Mouse (Mus musculus) lung, postnatal 4 days (tissue): ENCODE measurements around the gene Farp1.

Experiments used
- DNase-seq, 2 experiments: peaks; one replicate each; pipeline ENCODE4 v3.0.0; 2021

Farp1 gene

GRCm38 (mm10) chr14:121231232-121231631, 196.2 kb downstream of the Farp1 start:
- DNase-seq, result no peak

DNA sequence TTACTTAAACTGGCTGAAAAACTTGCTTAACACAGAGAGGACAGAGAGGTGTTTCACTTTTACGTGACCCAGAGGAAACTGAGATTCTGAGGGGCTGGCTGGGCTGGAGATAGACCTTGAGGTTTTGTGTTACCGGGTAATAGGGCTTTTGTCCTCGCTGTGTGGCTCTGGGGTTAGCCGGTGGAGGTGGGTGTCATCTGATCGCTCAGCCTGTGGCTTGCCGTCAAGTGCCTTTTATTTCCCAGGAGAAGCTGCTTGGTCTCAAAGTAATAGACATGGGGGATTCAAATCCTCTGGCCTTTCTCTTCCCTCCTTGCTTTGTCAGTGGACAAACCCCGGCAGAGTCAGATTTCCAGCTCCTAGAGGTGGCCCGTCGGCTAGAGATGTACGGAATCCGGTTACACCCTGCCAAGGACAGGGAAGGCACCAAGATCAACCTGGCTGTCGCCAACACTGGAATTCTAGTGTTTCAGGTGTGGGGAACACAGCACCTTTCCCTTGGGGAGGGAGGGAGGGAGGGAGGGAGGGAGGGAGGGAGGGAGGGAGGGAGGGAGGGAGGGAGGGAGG, 199.8 kb downstream of the Farp1 start:
- no peak for DNase-seq

DNA sequence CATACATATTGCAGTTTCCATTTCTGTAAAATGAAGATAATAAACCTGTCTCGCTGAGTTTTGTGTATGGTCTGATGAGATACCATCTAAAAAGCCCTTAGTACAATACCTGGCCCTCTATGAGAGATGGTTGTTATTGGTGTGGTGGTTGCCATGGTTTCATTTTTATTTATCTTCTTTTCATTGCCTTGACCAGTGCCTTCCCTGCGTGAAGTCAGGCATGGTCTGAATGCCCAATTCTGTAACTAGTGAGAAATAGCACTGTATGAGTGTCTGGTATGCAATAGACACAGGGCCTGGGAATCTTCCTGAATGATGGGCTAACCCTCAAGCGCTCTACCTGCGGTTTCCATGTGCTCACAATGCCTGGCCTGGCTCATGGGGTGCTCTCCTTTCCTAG, 201.7 kb downstream of the Farp1 start:
- no peak for DNase-seq

- DNase-seq, result no peak
These were observed 203.7 kb downstream of the Farp1 start for GRCm38 (mm10) chr14:121238727-121239126.

- no peak for DNase-seq
These were observed 204.4 kb downstream of the Farp1 start for GRCm38 (mm10) chr14:121239386-121239785.

- no peak for DNase-seq
These were observed 209.1 kb downstream of the Farp1 start for GRCm38 (mm10) chr14:121244104-121244503.

GRCm38 (mm10) chr14:121246048-121246731, 211.2 kb downstream of the Farp1 start:
- no peak for DNase-seq

GRCm38 (mm10) chr14:121247287-121247686, 212.3 kb downstream of the Farp1 start:
- DNase-seq, result no peak

DNA sequence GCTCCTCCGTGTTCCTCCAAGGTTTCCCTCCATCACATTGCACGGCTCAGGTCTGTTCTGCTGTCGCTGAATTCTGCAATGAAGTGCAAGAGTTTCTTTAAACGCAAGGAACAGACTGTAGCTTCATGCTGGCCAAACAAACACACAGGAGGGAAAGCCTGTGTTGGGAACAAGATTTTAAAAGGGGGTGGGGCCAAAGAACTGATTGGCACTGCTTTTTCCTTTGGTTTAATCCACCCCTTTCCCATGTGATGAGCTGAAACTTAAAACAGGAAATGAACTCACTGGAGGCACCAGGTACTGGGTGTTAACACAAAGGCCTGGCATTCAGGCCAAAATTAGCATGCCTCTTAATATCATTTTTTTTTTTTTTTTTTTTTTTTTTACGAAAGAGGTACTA, 213.3 kb downstream of the Farp1 start:
- no peak for DNase-seq

DNA sequence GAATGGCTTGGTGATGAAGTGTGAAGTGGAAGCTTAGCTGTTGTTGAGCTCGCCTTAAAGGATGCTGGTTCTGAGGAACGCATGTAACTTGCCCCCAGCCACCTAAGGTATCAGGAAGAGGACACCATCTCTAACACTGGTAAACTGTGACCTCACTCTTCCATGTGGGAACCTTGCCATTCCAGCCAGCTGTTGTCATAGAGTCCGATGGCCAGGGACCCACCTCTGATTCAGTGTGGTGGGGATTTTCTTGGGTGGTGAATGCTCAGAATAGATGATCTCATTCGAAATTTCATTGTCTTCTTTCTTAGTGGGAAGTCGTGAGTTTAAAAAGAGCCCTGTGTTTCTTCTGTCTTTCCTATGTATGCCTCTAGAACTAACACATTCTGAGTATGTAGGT, 216.1 kb downstream of the Farp1 start:
- no peak for DNase-seq

DNA sequence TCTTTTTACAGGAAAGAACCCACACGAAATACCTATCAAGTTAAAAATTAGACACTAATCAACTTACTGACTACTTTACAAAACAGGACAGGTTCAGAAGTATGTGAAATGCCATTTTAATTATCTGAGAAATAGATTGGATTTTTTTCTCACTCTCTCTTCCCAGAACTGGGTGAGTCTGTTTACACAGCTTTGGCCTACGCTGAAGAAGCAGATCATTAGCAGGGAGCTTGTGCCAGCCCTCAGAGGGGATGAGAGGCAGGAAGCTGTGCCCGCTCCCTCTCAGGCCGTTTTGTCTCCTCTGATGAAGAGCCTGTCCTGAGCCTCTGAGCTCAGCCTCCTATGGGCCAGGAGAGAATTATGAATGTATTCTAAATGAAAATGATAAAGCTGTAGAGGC, 216.7 kb downstream of the Farp1 start:
- DNase-seq, result no peak

DNA sequence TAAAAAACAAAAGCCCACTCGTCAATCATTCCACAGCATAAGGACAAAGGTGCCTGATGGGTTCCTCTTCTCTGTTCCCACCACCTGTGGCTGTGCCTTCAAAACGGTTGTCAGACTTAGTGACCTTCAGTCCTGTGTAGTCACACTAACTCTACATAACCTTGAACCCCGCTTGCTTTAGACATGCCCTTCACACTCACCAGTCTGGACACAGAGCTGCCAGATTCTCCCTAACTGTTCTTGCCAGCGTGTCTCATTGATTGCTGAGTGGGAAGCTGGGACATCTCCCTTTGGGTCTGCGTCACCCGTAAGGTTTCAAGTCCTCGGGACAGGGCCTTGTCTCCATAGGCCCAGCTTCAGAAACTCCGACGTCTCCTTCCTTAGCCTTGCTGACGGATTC, 217.5 kb downstream of the Farp1 start:
- DNase-seq, result no peak

DNA sequence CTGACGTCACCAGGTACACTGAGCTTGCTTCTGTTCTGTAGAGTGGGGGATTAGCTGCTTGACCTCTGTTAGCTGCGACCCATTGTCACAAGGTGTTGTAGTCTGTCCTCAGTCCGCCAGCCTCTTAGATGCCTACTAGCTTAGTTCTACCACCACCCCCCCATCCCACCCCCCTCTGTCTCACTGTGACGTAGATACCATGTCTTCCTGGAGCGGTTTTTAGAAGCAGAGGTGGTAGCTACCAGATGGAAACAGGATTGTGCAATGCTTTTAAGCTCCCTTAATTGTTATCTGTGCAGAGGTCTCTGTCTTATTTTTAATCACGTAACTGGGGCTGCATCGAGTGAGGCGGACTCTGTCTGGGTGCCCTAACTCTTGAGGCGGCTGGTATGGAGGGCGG, 219.9 kb downstream of the Farp1 start:
- DNase-seq, result no peak

DNA sequence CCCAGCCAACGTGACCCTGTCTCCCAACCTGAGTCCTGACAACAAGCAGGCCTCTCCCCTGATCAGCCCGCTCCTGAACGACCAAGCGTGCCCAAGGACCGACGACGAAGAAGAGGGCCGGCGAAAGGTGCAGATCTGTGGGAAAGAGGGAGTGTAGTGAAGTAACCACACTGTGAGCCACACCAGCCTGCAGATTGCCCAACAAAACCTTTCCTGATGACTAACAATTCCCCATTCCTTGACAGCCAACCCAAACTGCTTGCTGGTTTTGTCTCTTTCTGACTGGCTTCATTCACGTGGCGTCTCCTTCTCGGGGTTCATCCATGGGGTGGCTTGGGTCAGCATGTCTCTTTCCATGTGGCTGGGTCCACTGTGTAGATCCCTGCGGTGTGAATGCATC, 220.5 kb downstream of the Farp1 start:
- DNase-seq, result no peak

- DNase-seq, result no peak
These were observed 221.9 kb downstream of the Farp1 start for GRCm38 (mm10) chr14:121256896-121257295.

DNA sequence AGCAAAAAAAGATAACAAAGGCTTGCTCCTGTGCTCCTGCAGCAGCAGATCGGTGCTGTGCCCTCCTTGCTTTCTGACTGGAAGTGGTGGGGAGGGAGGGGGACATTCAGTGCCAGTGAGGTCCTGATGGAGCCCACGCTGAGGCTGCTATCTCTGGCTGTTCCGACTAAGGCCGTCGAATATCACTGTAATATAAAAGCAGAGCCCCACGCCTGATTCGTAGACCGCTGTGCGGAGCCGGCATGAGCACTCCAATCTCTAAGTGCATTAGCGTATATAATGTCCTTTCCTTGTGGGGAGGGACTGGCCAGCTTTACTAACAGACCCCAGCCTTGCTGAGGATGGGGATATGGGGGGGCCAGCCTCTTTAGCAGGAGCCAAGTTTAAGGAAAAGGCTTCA, 224.3 kb downstream of the Farp1 start:
- DNase-seq, result no peak

DNA sequence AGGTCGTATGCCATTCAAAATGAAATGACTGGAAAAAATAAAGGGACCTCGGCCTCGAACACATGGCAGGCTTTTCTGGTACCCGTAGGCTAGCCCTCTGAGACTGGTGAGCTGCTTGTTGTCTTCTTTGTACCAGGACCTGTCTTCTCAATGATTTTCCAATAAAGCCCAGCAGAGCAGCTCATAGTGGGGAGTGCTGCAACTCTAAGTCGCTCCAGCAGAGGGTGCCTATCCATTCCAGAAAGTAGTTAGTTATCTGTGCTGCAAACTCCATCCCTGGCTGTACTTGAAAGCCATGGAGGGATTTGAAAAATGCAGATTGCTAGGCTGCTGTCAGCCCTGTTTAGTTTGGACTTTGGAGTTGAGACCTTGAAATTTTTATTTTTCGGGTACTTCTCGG, 224.8 kb downstream of the Farp1 start:
- DNase-seq, result peak in 1 of 2 experiments; percentile 65

DNA sequence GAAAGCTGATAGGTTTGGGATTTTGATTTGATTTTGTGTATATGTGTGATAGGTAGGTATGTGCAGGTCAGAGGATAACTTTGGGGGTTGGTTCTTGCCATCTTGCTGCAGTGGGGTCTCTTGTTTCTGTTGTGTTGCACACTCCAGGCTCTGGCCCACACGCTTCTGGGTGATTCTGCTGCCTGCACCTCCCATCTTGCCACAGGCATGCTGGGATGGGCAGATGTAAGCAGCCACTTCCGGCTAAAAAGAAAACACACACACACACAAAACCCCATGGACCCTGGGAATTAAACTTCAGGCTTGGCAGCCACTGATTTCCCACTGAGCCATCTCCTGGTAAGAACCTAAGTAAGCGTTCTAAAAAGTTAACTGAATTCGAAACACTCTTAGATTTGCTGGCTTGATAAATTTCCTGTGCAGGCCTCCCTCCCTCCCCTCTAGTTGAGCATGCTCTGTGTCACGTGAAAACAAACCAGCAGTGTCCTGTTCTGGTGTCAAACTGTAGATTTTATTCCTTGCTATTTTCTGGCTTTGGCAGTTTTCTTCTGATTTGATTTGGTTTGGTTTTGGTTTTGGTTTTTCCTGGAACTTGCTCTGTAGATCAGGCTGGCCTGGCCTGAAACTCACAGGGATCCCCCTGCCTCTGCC, 226.4 kb downstream of the Farp1 start:
- no peak for DNase-seq

DNA sequence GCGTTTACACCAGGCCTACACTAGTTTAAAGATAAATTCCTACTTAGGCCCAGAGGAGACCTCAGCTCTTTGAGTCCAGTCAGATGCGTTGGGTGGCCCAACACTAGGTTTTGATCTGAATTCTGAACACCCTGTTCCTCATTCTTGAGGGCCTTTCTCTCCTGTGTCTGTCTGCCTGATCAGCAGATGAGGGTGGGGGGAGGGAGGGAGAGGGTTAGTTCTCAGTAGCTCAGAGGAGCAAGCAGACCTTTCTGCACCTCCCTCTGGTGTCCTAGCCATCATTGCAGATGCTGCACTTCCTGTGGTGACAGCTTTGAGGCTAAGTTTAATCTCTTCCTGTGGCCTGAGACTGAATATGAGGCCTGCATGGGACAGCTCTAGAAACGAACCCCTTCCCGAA, 227.6 kb downstream of the Farp1 start:
- no peak for DNase-seq

- no peak for DNase-seq
These were observed 228.9 kb downstream of the Farp1 start for GRCm38 (mm10) chr14:121263912-121264311.

DNA sequence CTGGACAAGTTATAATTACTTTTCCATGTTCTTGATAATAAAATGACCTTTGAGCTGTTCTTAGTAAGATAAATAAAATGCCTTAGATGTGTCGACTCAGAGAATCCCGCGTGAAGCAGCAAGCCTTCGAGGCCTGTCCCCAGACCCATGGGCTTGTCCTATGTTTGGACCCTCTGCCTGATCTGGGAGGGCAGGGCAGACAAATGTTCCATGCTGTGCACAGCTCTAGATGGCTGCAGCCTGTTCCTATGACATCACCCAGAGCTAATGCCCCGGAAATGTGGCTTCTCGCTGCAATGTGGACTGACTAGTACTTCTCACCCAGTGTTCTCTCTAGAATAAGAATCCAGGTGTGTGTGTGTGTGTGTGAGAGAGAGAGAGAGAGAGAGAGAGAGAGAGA, 229.5 kb downstream of the Farp1 start:
- no peak for DNase-seq

DNA sequence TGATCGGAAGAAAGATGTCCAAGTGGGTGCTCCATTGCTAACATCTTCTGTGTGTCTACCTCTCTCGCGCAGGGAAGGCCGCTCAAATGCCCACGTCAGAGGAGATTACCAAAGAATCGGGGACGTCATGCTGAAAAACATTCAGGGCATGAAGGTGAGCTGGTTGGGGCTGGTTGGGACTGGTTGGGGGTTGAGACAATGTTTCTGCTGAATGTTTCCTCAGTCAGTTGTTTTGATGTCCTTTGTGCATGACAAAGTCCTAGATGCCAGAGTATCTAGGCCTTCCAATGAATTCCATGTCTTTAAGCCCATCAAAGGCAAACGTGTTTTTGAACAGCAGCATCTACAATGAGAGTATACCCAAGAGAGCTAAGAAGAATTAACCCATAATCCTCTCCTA, 232.8 kb downstream of the Farp1 start:
- no peak for DNase-seq

DNA sequence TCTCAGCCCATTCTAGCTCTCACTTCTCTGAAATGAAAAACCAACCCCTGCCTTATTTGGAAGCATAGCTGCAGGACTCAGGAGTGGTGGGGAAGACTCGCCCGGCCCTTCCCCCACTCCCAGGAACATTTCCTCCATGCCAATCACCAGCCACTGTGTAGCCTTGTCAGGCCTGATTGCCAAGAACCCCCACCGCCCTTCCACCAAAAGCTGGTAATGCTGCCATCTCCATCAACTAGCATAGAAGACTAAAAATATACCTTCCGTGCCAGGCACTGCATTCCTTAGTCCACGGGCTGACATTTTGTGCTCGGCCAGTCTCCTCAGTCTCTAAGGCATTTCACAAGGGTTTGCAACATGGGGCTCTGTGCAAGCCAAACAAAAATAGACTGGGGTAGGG, 235.5 kb downstream of the Farp1 start:
- no peak for DNase-seq

DNA sequence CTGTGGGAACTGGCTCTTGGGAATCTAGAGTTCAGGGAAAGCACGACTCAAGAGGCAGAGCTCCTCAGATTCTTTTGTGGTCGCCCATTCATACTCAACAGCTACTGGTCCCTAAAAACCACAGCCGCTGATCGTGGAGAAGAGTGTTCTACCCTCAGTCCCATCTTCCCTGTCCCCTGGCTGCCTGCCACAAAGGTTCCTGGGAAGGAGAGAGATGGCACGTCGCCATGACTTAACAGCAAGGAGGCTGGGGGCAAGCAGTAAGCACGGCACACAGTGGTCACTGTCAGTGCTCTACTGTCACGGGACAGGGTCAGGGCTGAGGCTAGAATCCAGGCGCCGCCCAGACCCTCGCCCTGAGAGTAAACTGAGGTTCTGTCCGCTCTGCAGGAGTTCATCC, 240.0 kb downstream of the Farp1 start:
- DNase-seq, result no peak

- DNase-seq, result no peak
These were observed 241.0 kb downstream of the Farp1 start for GRCm38 (mm10) chr14:121276016-121276415.
